Mouse (Mus musculus) thymus, postnatal 10 days (tissue): Measurements from ENCODE around the gene Hrasls.

Experiments used
- DNase-seq, 2 experiments: peaks; one replicate each; pipeline ENCODE4 v3.0.0; 2021; ENCODE audit warnings: low spot score in 2 of 2

Gene Hrasls

DNA sequence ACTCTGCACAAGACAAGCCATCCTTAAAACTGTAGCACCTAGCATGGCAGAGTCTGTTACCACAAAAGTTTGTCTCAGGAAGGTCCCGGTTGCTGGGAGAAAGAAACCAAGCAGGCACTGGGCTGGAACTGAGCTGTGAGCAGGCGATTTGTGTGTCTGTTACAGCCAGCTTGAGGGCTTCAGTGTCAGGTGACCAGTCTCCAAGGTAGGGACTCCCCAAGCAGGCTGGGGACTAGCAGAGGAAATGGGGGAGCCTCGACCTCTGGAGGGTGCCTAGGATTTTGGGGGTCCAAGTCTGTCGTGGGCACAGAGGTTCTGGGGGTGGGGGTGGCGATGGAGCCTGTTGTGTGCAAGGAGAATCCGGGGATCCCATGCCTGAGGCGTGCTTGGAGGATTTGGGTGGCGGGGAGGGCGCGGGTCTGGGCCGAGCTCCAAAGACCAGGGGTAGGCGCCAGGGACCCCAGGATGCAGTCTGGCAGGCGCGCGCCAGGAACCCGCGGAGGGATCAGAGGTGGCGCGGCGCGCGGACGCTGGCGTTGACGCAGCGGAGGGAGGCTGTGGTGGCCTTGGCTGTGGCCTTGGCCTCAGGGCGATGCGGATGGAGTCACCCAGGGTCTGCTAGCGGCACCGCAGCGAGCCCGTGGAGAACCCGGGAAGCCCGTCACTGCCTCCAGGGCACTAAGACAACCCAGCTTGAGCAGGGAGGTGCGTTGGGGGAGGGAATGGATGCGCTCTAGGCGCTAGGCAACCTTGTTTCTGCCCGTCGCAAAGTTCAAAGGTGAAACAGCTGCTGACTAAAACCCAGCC is at the start of gene Hrasls:
Gene Hrasls, plus strand, starts transcription at position 91 of the 807 bp plus-strand sequence.
- DNase-seq, result no peak

DNA sequence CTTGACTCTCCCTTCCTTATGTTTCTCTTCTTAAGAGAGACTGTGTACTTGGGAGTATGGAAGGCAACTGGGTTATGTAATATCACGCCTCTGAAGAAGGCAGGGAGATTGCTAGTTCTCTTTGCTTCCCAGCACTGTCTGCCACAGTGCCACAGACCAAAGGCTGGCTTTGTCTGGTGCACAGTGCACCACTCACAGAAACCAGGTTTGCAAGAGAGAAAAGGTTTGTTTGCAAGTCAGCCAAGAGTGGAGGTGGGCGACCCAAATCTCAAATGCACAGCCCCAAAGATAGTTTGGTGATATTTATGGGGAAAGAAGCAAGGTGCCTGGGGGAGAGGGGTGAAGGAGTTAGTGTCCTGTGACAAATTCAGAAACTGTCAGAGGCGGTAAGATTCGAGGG is 47.2 kb upstream of the Hrasls start:
- no peak for DNase-seq

DNA sequence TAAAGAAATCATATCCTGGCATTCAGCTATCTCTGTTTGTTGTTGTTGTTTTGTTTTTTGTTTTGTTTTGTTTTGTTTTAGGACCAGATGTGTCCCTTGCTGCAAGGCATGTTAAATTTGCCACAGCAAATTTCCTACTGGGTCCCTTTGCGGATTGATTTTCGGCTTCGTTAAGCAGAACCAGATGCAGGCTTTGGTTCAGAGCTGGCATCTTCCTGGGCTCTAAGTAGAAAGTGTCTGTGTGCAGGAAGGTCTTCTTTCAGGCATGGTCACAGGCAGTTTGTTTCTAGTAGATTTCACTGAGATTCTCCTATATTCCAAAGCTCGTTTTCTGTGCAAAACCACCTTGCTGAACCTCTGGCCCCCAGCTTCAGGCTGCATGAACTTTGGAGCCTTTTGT is 42.4 kb upstream of the Hrasls start:
- DNase-seq, result no peak

GRCm38 (mm10) chr16:29171741-29172140 is 37.8 kb upstream of the Hrasls start:
- DNase-seq, result no peak

GRCm38 (mm10) chr16:29173201-29173600 is 36.3 kb upstream of the Hrasls start:
- DNase-seq, result no peak

GRCm38 (mm10) chr16:29174831-29175350 is 34.6 kb upstream of the Hrasls start:
- no peak for DNase-seq

DNA sequence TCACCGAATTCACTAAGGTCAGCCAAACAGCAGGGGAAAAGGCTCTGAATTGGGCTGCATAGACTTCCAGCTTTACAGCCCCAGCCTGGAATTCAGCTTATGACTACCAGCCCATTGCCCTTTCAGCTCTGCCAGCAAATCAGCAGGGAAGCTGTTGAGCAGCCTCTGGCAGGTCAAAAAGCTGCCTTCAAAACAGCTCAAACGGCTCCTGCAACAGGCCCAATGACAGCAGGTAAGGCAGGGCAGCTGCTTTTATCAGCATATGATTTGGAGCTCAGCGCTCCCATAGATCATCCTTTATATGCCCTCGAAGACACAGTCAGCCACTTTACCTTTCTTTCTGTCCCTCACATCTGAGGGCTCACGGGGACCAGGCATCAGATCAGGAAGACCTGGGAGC is 16.6 kb upstream of the Hrasls start:
- no peak for DNase-seq

DNA sequence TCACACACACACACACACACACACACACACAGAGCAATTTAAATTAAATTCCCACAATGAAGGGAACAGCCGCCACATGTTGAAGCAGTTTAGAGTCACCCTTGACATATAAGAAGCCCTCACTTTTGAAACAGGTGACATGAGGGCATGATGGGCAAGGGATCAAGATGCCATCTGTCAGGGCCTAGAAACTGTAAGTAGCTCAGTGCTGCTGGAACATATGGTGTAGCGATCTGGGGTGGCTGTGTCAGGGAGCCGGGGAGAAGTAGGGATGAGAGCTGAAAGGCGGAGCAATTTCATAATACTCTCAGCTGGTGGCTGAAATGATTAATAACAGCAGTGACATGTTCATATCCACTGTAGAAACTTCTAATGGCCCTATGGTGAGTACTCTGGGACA is 15.5 kb upstream of the Hrasls start:
- DNase-seq, result no peak

DNA sequence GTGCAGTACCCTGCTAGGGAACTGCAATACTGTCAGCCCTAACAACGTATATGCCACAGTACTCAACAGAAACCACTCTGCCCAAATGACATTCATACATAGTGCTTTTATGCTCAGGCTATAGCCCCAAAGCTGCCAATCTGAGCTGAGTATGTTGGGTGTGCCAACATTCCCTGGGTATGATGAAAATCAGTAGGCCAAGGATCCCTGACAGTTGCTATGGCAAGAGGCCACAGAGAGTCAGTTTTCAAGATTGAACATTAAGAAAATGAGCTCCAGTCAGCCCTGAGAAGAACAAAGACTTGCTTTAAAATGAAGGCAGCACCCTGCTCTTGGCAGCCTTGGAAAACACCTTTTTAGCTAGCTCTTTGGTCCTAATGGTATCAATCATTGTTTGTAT is 14.3 kb upstream of the Hrasls start:
- DNase-seq, result no peak

DNA sequence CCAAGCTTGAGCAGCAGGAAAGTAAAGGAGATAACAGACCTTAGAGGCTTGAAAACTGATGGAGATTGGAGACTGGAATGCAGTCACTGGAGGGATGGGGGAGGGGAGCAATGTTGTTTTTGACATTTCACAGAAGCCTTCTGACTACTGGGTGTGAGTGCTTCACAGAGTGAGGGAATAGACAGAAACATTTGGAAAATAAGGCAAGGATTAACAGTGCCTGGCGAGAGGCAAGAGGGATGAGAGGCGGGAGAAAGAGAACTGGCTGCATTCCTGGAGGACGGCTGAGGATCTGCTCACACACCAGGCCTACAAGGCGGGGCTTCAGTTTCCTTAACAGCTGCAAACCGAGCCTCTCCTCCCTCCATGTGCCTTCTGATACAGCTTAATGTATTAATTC is 11.0 kb upstream of the Hrasls start:
- no peak for DNase-seq

DNA sequence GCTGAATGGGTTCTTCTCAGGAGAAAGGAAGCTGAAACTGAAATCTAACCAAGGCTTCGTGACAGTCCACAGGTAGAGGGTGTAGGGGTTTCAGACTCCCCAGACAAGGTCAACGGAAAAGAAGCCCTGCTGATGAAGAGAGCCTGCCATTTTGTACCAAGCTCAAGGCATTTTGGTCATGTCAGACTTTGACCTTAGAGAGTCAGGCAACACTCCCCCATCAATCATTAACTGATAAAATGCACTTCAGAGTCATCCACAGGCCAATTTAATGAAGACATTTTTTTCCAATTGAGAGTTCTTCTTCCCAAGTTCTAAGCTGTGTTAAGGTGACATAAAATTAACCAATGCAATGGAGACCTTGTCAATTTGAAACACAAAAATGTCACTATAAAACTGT is 8.3 kb upstream of the Hrasls start:
- DNase-seq, result no peak

GRCm38 (mm10) chr16:29204875-29205274 is 4.6 kb upstream of the Hrasls start:
- DNase-seq, result no peak

DNA sequence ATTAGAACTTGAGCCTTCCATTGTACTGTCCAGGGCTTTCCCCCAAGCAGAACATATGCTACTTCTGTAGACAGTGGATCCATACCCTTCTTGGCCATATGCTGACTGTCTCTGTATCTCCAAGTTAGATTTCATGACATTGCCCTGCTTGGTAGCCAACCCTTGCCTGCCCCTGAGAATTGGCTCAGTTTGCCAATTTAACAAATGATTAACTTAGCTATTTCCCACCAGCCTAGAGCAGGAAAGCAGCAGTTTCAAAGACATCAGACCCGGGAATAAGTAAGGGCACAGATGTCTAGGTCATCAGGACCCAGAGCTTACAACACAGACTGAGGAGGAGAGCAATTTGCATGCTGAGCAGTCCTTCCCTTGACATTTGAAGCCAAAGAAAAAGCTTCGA is 3.9 kb upstream of the Hrasls start:
- no peak for DNase-seq

- no peak for DNase-seq
Observed at GRCm38 (mm10) chr16:29208841-29209240, 654 bp upstream of the Hrasls start.

- DNase-seq, result no peak
Observed at GRCm38 (mm10) chr16:29216395-29217295, 7.2 kb downstream of the Hrasls start.

DNA sequence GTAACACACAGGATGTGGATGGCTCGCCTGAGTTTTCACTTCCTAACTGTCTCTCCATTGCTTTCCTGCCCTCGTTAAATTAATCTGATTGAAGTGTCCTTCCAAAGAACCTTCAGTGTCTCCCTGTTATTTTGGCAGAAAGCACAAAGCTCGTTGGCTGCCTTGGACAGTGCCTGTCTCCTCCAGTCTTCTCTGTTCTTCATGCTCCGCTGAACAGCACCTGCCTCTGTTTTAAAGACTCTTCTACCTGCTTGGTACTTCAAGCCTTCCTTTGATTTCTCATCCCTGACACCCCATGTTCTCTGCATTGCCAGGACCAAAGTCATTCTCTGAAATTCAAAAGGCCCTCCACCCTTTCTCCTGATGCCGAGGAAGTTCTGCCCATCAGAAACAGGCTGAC is 26.5 kb downstream of the Hrasls start:
- DNase-seq, result no peak

GRCm38 (mm10) chr16:29254325-29254724 is 44.8 kb downstream of the Hrasls start:
- DNase-seq, result no peak
